Mouse (Mus musculus): ENCODE data around the gene Prdm16. TPM values are rescaled to one million over a fixed set of nuclear protein-coding genes. Genes with fewer than 3 reads are reported as not detected.

Prdm16 gene
- polyA plus RNA-seq, 1 experiment from 2014 or later: 39.0 TPM

- H3K4me3 ChIP-seq: peak within 1 kb of the TSS; percentile 13
- H3K27me3 ChIP-seq: peaks cover 8% of the 10 kb centered on the region; the same call in 1 of the 2 replicates
- H3K27ac ChIP-seq: peak within 1 kb of the TSS; percentile 33; the same call in 1 of the 2 replicates
- WGBS: 80% methylated on average over 12 of the region's 12 CpGs
- no peaks in the 10 kb centered on the region for H3K9me3 ChIP-seq
- peaks cover 26% of the 10 kb centered on the region for H3K4me1 ChIP-seq
- peak within 1 kb of the TSS; percentile 36; the same call in 1 of the 2 replicates for H3K9ac ChIP-seq
- ATAC-seq (ENCODE audit: insufficient number of reproducible peaks, insufficient read depth, low FRiP score, low TSS enrichment, low read depth): no peak
- peaks cover 21% of the 10 kb centered on the region for H3K36me3 ChIP-seq
- H3K4me2 ChIP-seq: peak within 1 kb of the TSS; percentile 46
Measured at GRCm38 (mm10) chr4:154335761-154336160, 300.9 kb downstream of the Prdm16 start, which contains the start of gene B230104I21Rik. Gene B230104I21Rik, plus strand, starts transcription at chr4:154336127.

- WGBS: 69% methylated on average over 46 of the region's 48 CpGs
- no peak for ATAC-seq (ENCODE audit: insufficient number of reproducible peaks, insufficient read depth, low FRiP score, low TSS enrichment, low read depth)
- Histone ChIP-seq H3K9me3 (no peaks in the 10 kb centered on the region), H3K27me3 (peaks cover 8% of the 10 kb centered on the region; the same call in 1 of the 2 replicates), H3K36me3 (0 out of 2 replicates have a peak, but pooled peaks cover 12% of the 10 kb centered on the region), H3K27ac (no peak overlapping the region), H3K4me3 (peak overlapping the region; percentile 13), H3K9ac (peak overlapping the region; percentile 40; the same call in 1 of the 2 replicates), H3K4me2 (peak overlapping the region; percentile 46), H3K4me1 (peaks cover 30% of the 10 kb centered on the region)
Measured at GRCm38 (mm10) chr4:154334699-154335402, 301.8 kb downstream of the Prdm16 start.

GRCm38 (mm10) chr4:154333300-154333699, 303.4 kb downstream of the Prdm16 start:
- H3K27ac ChIP-seq: no peak overlapping the region
- H3K9ac ChIP-seq: no peak overlapping the region
- WGBS: 64% methylated on average over 8 of the region's 8 CpGs

GRCm38 (mm10) chr4:154331271-154331670, 305.4 kb downstream of the Prdm16 start:
- Histone ChIP-seq H3K27ac (no peak overlapping the region), H3K4me2 (no peak overlapping the region), H3K9me3 (no peaks in the 10 kb centered on the region), H3K4me1 (peaks cover 35% of the 10 kb centered on the region), H3K9ac (no peak overlapping the region), H3K36me3 (peaks cover 13% of the 10 kb centered on the region; the same call in 1 of the 2 replicates), H3K4me3 (no peak overlapping the region), H3K27me3 (peaks cover 11% of the 10 kb centered on the region; the same call in 1 of the 2 replicates)
- 41% methylated on average over 12 of the region's 12 CpGs for WGBS
- no peak for ATAC-seq (ENCODE audit: insufficient number of reproducible peaks, insufficient read depth, low FRiP score, low TSS enrichment, low read depth)

More at GRCm38 (mm10) chr4:154333300-154333699, 303.4 kb downstream of the Prdm16 start:
- Histone ChIP-seq H3K4me2 (no peak overlapping the region), H3K27me3 (peaks cover 8% of the 10 kb centered on the region; the same call in 1 of the 2 replicates), H3K4me1 (peaks cover 44% of the 10 kb centered on the region), H3K4me3 (no peak overlapping the region), H3K9me3 (no peaks in the 10 kb centered on the region), H3K36me3 (0 out of 2 replicates have a peak, but pooled peaks cover 8% of the 10 kb centered on the region)
- ATAC-seq (ENCODE audit: insufficient number of reproducible peaks, insufficient read depth, low FRiP score, low TSS enrichment, low read depth): no peak

GRCm38 (mm10) chr4:154330001-154330400, 306.7 kb downstream of the Prdm16 start:
- H3K4me3 ChIP-seq: no peak overlapping the region
- peaks cover 6% of the 10 kb centered on the region; the same call in 1 of the 2 replicates for H3K27me3 ChIP-seq
- peaks cover 20% of the 10 kb centered on the region; the same call in 1 of the 2 replicates for H3K36me3 ChIP-seq
- no peak overlapping the region for H3K9ac ChIP-seq
- no peak overlapping the region for H3K27ac ChIP-seq
- WGBS: 84% methylated on average over 7 of the region's 7 CpGs
- no peaks in the 10 kb centered on the region for H3K9me3 ChIP-seq
- H3K4me1 ChIP-seq: peaks cover 35% of the 10 kb centered on the region
- no peak overlapping the region for H3K4me2 ChIP-seq
- ATAC-seq (ENCODE audit: insufficient number of reproducible peaks, insufficient read depth, low FRiP score, low TSS enrichment, low read depth): no peak

- Histone ChIP-seq H3K9ac (no peak overlapping the region), H3K4me2 (peak overlapping the region; percentile 24), H3K27ac (peak overlapping the region; percentile 68; the same call in 1 of the 2 replicates), H3K36me3 (peaks cover 22% of the 10 kb centered on the region), H3K27me3 (peaks cover 6% of the 10 kb centered on the region; the same call in 1 of the 2 replicates), H3K4me1 (peaks cover 30% of the 10 kb centered on the region), H3K4me3 (no peak overlapping the region), H3K9me3 (no peaks in the 10 kb centered on the region)
- ATAC-seq (ENCODE audit: insufficient number of reproducible peaks, insufficient read depth, low FRiP score, low TSS enrichment, low read depth): no peak
- WGBS: 6% methylated on average over 6 of the region's 6 CpGs
Measured at GRCm38 (mm10) chr4:154328836-154329235, 307.8 kb downstream of the Prdm16 start.

- Histone ChIP-seq H3K36me3 (peaks cover 25% of the 10 kb centered on the region), H3K9ac (no peak overlapping the region), H3K9me3 (no peaks in the 10 kb centered on the region), H3K4me2 (peak overlapping the region; percentile 24), H3K27ac (no peak overlapping the region), H3K4me3 (no peak overlapping the region), H3K4me1 (peaks cover 30% of the 10 kb centered on the region), H3K27me3 (peaks cover 6% of the 10 kb centered on the region; the same call in 1 of the 2 replicates)
- ATAC-seq (ENCODE audit: insufficient number of reproducible peaks, insufficient read depth, low FRiP score, low TSS enrichment, low read depth): no peak
- WGBS: 6% methylated on average over 20 of the region's 20 CpGs
Measured at GRCm38 (mm10) chr4:154328431-154328830, 308.2 kb downstream of the Prdm16 start.

GRCm38 (mm10) chr4:154325410-154325809, 311.3 kb downstream of the Prdm16 start:
- Histone ChIP-seq H3K9ac (peak overlapping the region; percentile 40; the same call in 1 of the 2 replicates), H3K4me2 (no peak overlapping the region), H3K4me3 (no peak overlapping the region), H3K9me3 (no peaks in the 10 kb centered on the region), H3K36me3 (peaks cover 52% of the 10 kb centered on the region), H3K27ac (no peak overlapping the region), H3K27me3 (0 out of 2 replicates have a peak, but pooled peaks cover 3% of the 10 kb centered on the region), H3K4me1 (peaks cover 18% of the 10 kb centered on the region)
- WGBS: 75% methylated on average over 4 of the region's 4 CpGs
- no peak for ATAC-seq (ENCODE audit: insufficient number of reproducible peaks, insufficient read depth, low FRiP score, low TSS enrichment, low read depth)

GRCm38 (mm10) chr4:154313622-154313967, 323.1 kb downstream of the Prdm16 start:
- Histone ChIP-seq H3K27ac (peak overlapping the region; percentile 48; the same call in 1 of the 2 replicates), H3K4me2 (no peak overlapping the region), H3K4me1 (0 out of 2 replicates have a peak, but pooled peaks cover 3% of the 10 kb centered on the region), H3K9ac (no peak overlapping the region), H3K9me3 (no peaks in the 10 kb centered on the region), H3K36me3 (peaks cover 7% of the 10 kb centered on the region), H3K27me3 (no peaks in the 10 kb centered on the region), H3K4me3 (no peak overlapping the region)
- 64% methylated on average over 11 of the region's 11 CpGs for WGBS
- ATAC-seq (ENCODE audit: insufficient number of reproducible peaks, insufficient read depth, low FRiP score, low TSS enrichment, low read depth): no peak

GRCm38 (mm10) chr4:154312935-154313621, 323.6 kb downstream of the Prdm16 start:
- Histone ChIP-seq H3K4me3 (no peak overlapping the region), H3K9ac (no peak overlapping the region), H3K9me3 (no peaks in the 10 kb centered on the region), H3K27ac (peak overlapping the region; percentile 68), H3K4me2 (no peak overlapping the region), H3K27me3 (no peaks in the 10 kb centered on the region), H3K36me3 (0 out of 2 replicates have a peak, but pooled peaks cover 4% of the 10 kb centered on the region), H3K4me1 (0 out of 2 replicates have a peak, but pooled peaks cover 3% of the 10 kb centered on the region)
- 14% methylated on average over 4 of the region's 4 CpGs for WGBS
- ATAC-seq (ENCODE audit: insufficient number of reproducible peaks, insufficient read depth, low FRiP score, low TSS enrichment, low read depth): peak; percentile 49; the same call in 1 of the 2 replicates

- H3K36me3 ChIP-seq: no peaks in the 10 kb centered on the region
- H3K27me3 ChIP-seq: no peaks in the 10 kb centered on the region
- no peak for ATAC-seq (ENCODE audit: insufficient number of reproducible peaks, insufficient read depth, low FRiP score, low TSS enrichment, low read depth)
- peak overlapping the region; percentile 68 for H3K27ac ChIP-seq
- H3K4me1 ChIP-seq: 0 out of 2 replicates have a peak, but pooled peaks cover 3% of the 10 kb centered on the region
- H3K4me2 ChIP-seq: no peak overlapping the region
- H3K9ac ChIP-seq: no peak overlapping the region
- H3K9me3 ChIP-seq: no peaks in the 10 kb centered on the region
- 77% methylated on average over 2 of the region's 2 CpGs for WGBS
- no peak overlapping the region for H3K4me3 ChIP-seq
Measured at GRCm38 (mm10) chr4:154312143-154312812, 324.4 kb downstream of the Prdm16 start.
